Mouse (Mus musculus) liver, embryonic 14.5 days (tissue): Measurements from ENCODE around the gene Sf3b4.

Source experiments
- CTCF ChIP-seq: IDR thresholded peaks from 2 replicates; pipeline ENCODE4 v1.5.1; 2016; ENCODE audit warnings: antibody characterized with exemption, low read depth, control low read depth
- EP300 ChIP-seq: IDR thresholded peaks from 2 replicates; pipeline ENCODE4 v1.6.1; 2016; ENCODE audit warnings: antibody characterized with exemption, low read depth

DNA sequence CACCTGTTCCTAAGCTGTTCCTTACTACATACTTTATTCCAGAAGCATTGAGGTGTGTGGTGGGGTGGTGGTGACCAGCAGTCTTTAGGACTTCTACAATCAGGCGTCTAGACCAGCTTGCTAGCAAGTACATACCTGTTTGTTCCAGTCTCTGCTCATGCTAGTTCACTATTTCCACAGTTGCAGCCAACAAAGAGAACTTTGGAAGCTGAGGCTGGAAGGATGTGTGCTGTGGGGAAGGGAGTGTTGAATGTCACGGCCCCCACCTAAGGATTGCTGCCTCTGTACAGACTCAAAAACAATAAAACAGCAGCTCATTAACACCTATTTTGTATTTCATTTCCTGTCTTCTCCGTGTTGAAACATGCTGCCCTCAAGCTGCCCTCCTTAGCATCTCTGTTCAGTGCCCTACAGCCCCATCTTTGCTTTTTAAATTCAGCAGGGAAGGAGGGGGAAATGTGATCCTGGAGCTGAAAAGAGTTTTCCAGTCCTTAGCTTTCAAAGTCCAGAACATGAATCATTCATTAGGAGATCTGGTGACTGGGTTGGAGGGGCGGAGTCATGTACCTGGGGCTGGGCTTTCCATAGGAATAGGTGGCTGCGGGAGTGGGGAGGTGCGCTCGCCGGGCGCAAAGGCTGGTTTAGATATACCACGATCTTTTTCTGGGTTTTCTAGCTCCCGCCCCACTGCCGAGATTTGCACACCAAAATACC is 11.2 kb upstream of the Sf3b4 start:
- TF ChIP-seq CTCF (no peak), EP300 (no peak)
